Mouse (Mus musculus) naive thymus-derived CD4-positive, alpha-beta T cell, adult 2 months (primary cell): ENCODE data around the gene Trim58.

ENCODE experiments used
- DNase-seq: peaks from one replicate; pipeline ENCODE4 v3.0.0-alpha.2; 2011; ENCODE audit warnings: low read depth

Gene Trim58

DNA sequence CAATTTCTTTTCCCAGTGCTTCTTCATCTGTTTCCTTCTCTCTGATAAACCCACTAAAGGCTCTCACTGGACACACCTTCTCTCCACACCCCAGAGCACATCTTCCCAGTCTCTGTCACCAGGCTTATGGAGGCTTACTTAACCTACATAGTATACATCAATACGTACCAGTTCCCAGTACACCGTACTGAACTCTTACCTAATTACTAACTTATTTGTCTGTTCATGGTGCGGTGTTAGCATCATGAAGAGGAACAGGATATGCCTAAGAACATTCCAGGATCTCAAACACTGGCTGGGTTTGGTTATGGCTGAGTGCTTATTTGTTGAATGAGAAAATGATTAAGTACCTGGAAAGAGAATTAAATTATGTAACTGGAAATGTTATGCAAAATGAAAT lies 14.9 kb downstream of the Trim58 start:
- DNase-seq, result no peak

DNA sequence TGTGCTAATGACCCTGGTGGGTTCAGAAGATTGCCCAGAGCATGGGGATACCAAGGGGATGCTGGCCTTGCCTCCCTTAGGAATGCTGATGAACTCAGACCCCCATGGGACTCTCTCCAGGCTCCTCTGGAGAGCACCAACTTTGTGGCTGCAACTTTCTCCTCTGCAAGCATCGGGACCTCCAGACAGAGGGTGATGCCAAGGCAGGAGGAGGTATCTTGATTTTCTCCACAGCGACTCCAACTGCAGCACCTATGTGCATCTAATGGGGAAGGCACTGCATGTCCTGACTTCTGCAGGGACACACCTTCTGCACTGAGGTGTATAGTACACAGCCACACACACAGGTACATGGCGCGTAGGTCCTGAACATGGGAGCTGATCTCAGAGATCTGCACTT lies 18.3 kb downstream of the Trim58 start, which contains the start of gene Olfr322:
Gene Olfr322, plus strand, starts transcription at position 187 of the 400 bp plus-strand sequence.
- DNase-seq, result no peak

DNA sequence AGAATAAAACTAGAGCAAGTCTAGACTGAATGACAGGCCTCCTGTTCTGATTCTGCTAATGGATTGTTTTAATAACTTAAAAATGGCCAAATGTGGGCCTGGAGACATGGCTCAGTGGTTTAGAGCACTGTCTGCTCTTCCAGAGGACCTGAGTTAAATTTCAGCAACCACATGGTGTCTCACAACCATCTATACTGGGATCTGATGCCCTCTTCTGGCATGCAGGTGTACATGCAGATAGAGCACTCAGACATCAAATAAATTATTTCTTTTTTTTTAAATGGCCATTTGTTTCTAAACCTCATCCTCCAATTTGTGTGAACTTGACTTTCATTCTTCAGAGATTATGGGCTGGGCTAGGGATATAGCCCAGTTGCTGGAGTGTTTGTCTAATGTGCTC lies 29.0 kb downstream of the Trim58 start:
- DNase-seq, result no peak

DNA sequence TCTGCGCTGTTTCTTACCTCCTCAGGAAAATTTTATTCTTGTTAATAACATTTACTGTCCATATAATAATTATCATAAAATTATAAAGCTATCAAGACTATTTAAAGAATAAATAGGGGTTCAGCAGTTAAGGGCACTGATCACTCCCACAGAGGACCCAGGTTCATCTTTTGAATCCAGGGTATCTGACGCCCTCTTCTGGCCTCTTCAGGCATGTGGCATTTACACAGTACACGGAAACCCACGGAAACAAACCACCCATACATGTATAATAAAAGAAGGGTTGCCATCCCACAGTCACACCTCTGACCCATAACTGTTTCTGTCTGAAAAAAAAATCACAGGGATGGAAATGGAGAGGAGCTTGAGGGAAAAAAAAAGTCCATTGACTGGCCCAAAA lies 31.6 kb downstream of the Trim58 start:
- DNase-seq, result no peak

DNA sequence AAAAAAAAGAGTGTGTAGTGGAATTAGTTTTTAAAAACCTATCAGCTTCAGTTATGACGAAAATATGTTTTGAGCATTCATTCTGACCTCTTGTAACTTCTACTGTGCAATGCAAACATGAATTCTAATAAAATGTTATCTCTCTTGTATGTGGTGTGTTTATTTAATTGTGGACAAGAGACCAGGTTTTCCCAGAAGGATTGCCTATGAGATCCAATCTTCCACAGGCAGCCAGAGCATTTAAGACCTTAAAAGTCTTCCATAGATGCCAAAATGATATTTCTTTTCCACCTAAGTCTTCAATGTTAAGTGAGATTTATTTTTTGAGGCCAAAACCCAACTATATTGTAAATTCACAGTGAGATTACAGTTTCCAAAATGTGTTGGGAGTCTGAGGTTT lies 40.5 kb downstream of the Trim58 start, which contains the start of gene Olfr320:
Gene Olfr320, plus strand, starts transcription at position 301 of the 400 bp plus-strand sequence.
- no peak for DNase-seq

DNA sequence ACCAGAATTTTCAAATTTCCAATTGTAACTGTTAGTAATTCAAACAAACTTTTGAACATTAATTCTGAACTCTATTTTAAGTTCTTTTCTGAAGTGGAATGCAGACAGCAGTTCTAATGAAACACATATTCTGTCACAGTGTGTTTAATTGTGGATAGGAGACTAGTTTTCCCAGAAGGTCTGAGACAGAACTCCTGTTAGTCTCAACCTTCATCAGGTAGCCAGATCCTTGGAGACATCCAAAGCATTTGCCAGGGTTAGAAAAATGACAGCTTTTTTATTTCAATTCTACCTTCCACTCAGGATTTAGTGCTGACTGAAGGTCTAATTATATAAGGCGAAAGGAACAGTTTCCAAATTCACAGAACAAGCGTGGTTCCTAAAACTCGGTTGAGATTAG lies 58.6 kb downstream of the Trim58 start, which contains the start of gene Olfr319:
Gene Olfr319, plus strand, starts transcription at position 301 of the 400 bp plus-strand sequence.
- no peak for DNase-seq
